Mouse (Mus musculus) cerebellum, adult 18-20 months (tissue): ENCODE data around the gene Sco1.
"Not testable (repeated sequence)": the region's sequence is repeated elsewhere in the genome, so short reads cannot be mapped to it uniquely, and the experiment has no call there.

Source experiments
- DNase-seq, 2 experiments: peaks; one replicate each; pipeline ENCODE4 v3.0.0; 2021

The Sco1 gene

DNA sequence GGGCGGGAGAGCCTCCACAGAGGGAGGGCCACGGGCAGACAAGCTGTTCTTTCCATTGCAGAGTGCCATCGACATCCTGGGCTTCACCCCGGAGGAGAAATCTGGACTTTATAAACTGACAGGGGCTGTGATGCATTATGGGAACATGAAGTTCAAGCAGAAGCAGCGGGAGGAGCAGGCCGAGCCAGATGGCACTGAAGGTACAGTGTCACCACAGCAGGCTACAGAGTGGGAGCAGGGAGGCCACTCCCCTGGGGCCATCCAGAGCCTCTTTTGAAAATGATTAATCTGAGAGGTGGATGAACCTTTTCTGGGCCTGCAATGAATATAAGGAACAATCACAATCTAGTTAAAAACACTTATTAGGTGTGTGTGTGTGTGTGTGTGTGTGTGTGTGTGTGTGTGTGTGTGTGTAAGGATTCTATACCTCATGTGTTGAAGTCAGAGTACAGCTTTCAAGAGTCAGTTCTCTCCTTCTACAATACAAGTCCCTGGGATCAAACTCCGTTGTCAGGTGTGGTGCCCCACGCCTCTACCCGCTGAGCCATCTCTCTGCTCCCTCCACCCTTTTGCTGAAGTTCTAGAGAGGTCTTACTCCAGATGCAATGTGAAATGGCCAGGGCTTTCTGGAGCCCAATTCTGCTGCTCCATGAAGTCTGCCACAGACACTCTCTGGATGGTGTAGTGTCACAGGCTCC is 34.1 kb downstream of the Sco1 start:
- DNase-seq = no peak

DNA sequence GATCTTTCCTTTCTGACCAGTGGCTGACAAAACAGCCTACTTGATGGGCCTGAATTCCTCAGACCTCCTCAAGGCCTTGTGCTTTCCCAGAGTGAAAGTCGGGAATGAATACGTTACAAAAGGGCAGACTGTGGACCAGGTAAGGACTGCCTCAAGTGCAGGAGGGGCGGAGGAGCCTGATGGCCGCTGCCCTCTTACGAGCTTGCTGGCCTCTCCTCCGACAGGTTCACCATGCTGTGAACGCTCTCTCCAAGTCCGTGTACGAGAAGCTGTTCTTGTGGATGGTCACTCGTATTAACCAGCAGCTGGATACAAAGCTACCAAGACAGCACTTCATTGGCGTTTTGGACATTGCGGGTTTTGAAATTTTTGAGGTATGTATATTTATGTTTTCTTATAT is 34.8 kb downstream of the Sco1 start:
- DNase-seq = no peak

DNA sequence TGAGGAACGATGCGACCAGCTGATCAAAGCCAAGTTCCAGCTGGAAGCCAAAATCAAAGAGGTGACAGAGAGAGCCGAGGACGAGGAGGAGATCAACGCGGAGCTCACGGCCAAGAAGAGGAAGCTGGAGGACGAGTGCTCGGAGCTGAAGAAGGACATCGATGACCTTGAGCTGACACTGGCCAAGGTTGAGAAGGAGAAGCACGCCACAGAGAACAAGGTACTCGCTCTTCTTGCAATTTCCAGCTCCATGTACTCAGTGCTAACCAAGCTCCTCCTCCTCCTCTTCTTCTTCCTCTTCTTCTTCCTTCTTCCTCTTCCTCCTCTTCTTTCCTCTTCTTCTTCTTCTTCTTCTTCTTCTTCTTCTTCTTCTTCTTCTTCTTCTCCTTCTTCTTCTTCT is 39.9 kb downstream of the Sco1 start:
- DNase-seq = not testable (repeated sequence)

DNA sequence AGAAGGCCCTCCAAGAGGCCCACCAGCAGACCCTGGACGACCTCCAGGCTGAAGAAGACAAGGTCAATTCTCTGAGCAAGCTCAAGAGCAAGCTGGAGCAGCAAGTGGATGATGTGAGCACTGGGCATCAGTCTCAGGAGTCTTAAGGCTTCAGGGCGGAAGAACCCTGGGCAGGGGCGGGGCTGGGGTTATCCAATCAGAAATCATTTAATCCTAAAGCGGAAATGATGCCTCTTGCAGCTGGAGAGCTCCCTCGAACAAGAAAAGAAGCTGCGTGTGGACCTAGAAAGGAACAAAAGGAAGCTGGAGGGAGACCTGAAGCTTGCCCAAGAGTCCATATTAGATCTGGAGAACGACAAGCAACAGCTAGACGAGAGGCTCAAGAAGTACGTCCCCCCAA is 40.7 kb downstream of the Sco1 start:
- DNase-seq = no peak

DNA sequence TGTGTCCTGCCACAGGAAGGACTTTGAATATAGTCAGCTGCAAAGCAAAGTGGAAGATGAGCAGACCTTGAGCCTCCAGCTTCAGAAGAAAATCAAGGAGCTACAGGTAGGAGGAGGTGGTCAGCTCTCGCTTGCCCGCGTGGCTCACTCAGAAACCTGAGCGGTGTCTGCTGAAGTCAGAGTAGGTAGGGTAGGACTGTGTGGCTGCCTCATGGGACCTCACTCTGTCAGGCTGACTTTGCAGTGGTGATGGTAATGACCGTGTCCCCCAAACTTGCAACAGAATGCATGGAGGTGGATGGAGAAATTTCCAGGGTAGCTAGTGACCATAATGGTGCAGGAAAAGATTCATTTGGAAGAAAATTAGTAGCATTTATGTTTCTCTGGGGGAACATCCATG is 41.2 kb downstream of the Sco1 start:
- no peak for DNase-seq

DNA sequence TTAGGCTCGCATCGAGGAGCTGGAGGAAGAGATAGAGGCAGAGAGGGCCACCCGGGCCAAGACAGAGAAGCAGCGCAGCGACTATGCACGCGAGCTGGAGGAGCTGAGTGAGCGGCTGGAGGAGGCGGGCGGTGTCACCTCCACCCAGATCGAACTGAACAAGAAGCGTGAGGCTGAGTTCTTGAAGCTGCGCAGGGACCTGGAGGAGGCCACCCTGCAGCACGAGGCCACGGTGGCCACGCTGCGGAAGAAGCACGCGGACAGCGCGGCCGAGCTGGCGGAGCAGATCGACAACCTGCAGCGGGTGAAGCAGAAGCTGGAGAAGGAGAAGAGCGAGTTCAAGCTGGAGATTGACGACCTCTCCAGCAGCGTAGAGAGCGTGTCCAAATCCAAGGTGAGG is 42.0 kb downstream of the Sco1 start:
- DNase-seq = no peak

DNA sequence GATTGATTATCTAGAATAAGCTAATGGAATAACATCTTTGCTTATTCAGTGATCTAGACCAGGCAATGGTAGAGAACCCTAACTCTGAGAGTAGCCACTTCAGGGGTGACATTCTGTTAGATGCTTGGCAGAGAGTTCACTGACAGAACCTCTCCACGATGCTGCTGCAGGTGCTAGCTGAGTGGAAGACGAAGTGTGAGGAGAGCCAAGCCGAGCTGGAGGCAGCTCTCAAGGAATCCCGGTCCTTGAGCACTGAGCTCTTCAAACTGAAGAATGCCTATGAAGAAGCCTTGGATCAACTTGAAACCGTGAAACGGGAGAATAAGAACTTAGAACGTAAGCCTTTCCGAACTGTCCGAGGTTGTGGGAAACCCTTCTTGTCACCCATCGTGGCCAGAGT is 45.2 kb downstream of the Sco1 start:
- no peak for DNase-seq

DNA sequence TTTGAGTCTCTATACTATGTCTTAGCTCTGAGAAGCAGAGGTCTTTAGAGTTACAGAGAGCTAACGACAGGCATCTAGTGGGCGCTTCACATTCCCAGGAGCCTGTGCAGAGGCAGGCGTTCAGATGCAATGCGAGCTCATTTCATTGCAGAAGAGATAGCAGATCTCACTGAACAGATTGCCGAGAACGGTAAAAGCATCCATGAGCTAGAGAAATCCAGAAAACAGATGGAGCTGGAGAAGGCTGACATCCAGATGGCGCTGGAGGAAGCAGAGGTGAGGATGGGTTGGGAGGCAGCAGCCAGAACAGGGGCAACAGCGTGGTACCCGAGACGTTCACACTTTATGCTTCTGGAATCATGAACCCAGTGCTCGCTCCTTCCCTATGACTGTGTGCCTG is 46.0 kb downstream of the Sco1 start:
- DNase-seq = no peak

DNA sequence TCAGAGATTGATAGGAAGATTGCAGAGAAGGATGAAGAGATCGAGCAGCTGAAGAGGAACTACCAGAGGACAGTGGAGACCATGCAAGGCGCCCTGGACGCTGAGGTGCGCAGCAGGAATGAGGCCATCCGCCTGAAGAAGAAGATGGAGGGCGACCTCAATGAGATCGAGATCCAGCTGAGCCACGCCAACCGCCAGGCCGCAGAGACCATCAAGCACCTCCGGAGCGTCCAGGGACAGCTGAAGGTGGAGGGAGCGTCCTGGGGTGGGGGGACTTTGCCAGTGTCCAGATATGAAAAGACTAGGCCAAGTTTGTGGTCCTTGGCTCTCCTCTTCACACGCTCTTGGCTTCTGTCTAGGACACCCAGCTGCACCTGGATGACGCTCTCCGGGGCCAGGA is 46.8 kb downstream of the Sco1 start:
- no peak for DNase-seq

DNA sequence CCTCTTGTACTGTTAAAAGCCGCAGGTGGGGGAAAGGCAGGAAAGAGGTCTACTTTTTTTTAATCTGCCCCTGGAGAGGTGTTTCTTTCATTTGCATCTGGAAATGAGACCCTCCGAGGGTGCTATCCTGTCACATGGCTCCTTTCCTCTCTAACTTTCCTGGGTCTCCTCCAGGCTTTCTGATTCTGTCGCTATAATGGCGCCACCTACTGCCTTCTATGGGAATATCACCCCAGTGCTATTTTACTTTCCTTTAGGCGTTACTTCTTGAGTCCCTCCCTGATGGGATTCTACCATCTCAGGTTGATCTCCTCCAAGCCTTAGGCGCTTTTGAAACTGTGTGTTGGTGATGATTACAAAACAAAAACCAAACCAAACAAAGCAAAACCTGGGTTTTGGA is 47.7 kb downstream of the Sco1 start:
- peak; percentile 19 to 28 for DNase-seq

DNA sequence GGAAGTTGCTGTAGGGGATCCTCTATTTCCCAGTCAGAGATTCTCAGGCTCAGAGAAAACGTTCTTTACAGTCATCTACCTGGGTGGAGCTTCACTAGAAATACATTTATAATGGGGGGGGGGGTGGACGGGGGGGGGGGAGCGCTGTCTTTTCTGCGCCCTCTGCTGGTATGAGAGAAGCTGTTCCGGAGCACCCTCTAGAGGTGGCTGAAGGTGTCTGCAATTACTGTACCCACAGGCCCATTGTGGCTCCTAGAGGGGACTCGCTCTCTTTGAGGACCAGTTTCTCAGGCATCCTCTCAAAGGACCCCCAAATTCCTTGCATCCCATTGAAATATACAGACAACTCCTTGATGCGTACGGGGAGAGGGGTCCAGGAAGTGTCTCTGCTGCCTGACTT is 49.2 kb downstream of the Sco1 start:
- peak; percentile 56 to 63 for DNase-seq

DNA sequence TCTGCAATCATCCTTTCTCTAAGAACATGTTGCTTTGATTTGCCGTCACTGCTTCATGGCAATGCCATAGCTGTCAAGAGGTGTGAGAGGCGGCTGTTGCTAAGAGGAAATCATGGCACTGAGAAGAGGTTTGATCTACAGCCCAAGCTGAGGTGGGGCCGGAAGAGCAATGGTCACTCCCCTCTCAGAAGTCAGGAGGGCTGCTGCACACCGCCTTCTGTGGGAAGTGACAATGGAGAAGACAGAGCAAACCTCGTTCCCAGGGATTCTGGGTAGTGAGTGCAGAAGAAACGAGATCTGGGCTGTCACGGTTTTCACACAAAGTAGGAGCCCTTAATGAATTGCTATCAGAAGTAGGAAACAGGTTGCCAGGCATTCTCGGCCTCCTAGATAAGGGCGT is 50.8 kb downstream of the Sco1 start:
- DNase-seq = no peak

DNA sequence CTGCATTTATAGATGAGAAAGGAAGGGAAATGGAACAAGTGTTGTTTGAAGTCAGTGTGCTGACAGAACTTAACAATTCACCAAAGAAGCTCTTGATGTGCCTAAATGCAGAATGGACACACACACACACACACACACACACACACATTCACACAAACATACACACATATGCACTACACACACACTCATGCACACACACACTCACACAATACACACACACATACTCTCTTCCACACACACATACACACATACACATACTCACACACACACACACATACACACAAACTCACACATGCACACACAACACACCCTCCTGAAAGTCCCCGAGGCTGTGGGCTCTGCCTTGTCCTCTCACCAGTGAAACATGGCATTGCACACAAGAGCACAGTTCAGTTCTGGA is 51.8 kb downstream of the Sco1 start:
- no peak for DNase-seq

DNA sequence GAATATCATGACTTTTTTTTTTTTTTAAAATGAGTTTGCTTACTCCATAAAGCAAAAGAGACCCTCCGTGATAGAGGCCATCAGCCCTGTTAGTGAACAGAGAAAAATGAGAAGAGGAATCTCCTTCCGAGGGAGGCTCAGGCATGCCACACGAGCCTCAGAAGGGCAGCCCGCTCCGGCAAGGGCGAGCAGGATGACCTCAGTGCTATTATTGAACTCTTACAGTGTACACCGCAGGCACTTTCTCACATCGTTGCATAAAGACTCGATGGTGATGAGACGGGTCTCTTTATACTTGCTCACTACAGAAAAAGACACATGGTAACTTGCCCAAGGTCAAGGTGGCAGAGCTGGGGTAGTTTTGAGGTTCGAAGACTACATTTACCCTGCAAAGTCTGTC is 52.2 kb downstream of the Sco1 start:
- DNase-seq = no peak

DNA sequence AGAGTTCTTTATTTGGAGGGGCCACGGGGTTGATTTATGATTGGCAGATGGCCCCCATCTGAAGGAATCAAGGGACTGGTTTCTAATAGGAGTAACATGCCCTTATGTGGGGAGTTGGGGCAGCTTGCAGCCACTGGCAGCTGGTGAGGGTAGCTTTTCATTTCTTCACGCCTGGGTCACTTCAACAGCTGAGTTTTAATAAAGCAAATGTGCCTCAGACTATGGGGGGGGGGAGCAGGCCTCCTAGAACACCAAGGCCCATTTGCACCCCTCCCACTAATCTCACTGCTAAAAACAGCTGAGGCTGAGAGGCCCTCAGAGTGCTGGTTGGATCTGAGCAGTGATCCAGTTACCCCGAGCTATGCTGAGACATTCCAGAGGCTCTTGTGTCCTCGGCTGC is 53.2 kb downstream of the Sco1 start:
- no peak for DNase-seq

DNA sequence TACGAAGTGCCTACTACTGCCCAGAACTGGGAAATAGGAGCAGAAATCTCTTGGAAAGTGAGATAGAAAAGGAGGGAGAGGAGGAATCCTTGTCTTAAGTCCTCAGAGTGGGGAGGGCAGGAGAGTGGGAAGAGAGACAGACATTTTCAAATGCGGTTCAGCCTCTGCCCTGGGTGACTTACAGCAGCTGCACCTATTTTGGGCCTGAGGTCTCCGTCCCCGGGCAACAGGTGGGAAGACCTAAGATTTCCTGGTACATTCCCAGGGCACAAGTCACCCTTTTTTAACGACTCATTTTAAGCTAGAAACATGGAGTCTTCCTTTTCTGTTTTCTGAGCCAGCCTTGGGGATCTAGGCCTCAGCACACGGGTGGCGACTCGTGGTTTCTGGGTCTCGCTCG is 54.5 kb downstream of the Sco1 start:
- DNase-seq = no peak

DNA sequence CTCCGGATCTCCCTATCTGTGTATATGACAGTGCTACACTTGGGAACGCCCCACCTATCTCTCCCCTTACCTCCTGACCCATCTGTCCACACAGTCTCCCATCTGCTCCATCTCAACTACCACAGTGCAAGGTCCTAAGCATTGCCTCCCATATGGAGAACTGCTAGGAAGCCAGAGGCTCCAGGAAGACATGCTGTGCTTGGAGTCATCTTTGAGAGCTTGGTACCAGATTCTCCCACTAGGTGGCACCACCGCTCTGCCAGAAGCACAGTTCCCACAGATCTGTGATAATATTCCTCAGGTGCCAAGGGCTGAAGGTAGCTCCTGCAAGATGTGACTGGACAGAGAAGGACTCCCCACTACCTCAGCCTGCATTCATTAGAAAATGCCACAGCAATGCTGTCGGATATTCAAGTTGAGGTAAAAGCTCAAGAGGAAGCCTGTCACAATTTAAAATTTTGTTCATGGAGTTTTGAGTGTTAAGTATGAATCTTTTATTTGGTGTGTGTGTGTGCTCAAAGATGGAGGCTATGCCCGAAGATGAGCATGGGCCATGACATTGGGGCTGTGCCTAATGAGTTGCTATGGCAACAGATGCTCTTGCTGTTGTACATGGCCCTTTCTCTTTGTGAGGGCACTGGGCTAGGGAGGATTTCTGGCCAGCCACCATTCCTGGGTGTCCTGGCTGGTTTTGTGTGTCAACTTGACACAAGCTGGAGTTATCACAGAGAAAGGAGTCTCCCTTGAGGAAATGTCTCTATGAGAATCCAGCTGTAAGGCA is 57.9 kb downstream of the Sco1 start:
- peak; percentile 91 to 93 for DNase-seq

DNA sequence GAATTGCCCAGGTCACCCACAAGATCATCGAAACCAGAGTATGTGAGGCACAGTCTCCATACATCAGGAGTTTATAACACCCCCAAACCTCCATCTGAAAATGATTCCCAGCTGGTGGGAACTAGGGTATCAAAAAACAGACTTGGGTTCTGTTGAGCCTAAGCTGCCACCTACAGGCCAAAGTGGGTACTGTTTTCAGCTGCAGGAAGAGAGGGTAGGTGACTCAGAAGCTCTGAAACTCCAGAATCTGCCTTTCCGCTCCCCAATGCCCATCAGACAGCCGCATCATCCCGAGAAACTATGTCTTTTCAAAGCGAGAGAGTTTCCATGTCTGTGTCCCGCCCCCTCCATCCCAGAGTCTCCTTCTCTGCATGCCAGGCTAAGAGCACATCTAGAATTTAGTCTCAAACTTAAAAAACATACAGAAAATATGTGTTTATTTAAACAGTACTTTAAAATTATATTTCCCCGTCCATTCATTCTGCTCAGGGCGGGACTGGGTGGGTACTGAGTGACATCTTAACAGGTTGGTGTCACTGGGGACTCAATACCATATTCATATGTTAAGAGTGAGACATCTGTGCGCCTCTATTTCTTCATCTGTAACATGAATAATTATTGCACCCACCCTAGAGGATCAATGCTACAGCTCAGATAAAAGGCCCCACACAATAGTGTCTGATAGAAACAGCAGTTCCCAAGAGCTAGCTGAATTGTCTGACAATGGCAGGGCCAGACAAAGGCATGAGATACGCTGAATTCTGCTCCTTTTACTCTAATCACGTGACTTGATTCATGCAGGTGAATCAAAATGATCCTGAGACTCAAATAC is 59.8 kb downstream of the Sco1 start:
- DNase-seq = peak; percentile 54 to 68

DNA sequence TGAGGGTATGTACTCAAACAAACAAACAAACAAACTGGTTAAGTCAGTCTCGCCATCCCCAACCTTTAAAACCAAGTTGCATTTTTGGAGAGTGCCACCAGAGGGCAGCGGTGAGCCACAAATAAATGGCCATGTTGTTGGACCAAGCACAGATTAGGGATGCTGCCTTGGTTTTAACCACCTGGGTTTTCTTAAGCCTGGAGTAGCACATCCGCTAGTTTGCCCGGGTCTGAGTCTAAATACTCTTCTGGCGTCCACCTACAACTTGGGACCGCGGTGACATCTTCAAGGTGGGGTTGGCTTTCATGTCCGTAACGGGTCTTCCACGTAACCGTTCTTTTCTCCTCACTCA is 60.4 kb downstream of the Sco1 start:
- DNase-seq = peak; percentile 66 to 79

DNA sequence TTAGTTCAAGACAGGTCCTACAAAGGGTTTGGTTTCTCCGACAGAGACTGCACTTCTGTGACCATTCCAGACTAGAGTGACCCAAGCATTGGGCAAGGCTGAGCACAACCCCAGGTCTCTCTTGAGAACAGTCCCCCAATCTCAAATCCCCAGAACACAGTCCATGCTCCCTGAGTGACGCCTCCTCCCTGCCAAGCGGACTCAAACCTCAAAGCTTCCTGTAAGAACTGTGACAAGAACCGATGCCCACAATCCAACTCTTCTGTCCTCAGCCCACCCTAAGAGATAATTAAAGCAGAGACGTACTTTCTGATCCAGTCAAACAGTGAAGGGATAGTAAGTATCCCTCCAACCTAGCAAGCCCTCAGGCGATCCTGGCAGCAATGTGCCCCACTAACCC is 60.9 kb downstream of the Sco1 start:
- no peak for DNase-seq

DNA sequence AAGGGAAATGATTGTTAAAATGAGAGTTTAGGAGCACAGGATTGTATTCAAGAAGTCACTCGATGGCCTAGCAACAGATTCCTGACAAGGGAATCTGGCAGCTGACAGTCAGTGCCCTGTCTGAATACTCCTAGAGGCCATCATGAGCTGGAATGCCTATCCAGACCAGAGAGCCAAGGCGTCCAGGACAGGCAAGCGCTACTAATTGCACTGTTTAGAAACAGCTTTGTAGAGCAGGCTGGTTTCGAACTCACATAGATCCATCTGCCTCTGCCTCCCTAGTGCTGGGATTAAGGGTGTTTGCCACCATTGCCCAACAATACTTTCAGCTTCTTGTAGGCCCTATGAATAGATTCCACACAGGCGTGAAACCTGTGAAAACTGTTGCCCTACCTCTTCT is 61.8 kb downstream of the Sco1 start:
- no peak for DNase-seq

DNA sequence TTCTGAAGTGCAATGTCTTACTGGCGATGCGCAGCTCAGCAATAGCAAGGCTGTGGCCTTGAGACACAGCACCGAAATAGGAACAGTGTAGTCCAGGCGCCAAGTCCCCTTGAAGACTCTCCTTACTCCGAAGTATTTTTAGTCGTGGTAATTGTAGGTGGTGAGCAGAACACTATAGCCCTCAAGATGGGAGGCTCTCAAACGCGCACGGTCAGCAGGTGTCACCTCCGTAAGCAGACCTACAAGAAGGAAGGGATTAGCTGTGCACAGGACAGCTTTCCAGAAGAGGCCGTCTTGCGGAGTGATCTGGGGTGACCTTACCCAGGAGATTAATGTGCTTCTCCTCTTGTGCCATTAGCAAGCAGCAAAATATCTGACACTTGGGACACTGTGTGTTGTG is 62.4 kb downstream of the Sco1 start:
- DNase-seq = no peak
